Mouse (Mus musculus) G1E (cell line): ENCODE measurements around the gene Son. TPM values are rescaled to one million over a fixed set of nuclear protein-coding genes. Genes with fewer than 3 reads are reported as not detected.

Source experiments
- ATAC-seq: 2 replicates; pipeline ENCODE4 v1.8.0; 2016; ENCODE audit warnings: mild to moderate bottlenecking; ENCODE audit not compliant: insufficient number of reproducible peaks, poor library complexity, low FRiP score, severe bottlenecking; ENCODE audit errors: extremely low read depth
- DNase-seq: peaks from one replicate; pipeline ENCODE4 v3.0.0; 2012; ENCODE audit warnings: low spot score
- H3K27me3 ChIP-seq: 2 replicates; pipeline ENCODE4 v1.6.1; 2012; ENCODE audit warnings: mild to moderate bottlenecking, low read length, inconsistent platforms; ENCODE audit not compliant: insufficient read depth
- H3K36me3 ChIP-seq: replicated peaks from 2 replicates; pipeline ENCODE3; 2012; ENCODE audit warnings: mild to moderate bottlenecking, inconsistent platforms
- H3K4me1 ChIP-seq: 2 replicates; pipeline ENCODE4 v1.6.1; 2012; ENCODE audit warnings: low read depth, low read length, inconsistent platforms, mixed read lengths; ENCODE audit not compliant: insufficient read depth
- H3K4me3 ChIP-seq: 2 replicates; pipeline ENCODE4 v1.5.1; 2012; ENCODE audit warnings: low read depth, mild to moderate bottlenecking, inconsistent platforms, low read length, moderate library complexity, mixed read lengths
- H3K9me3 ChIP-seq: replicated peaks from 2 replicates; pipeline ENCODE4 v1.6.1; 2012; ENCODE audit warnings: inconsistent platforms
- CTCF ChIP-seq: IDR thresholded peaks from 2 replicates; pipeline ENCODE4 v1.5.1; 2012; ENCODE audit warnings: low read depth, low read length, inconsistent platforms, mixed read lengths
- GATA1 ChIP-seq: IDR thresholded peaks from 2 replicates; pipeline ENCODE4 v1.6.1; 2012; ENCODE audit warnings: borderline replicate concordance, low read length, inconsistent platforms, mixed read lengths
- GATA2 ChIP-seq: IDR thresholded peaks from 2 replicates; pipeline ENCODE4 v1.6.1; 2012; ENCODE audit warnings: low read depth, low read length, inconsistent platforms, borderline replicate concordance
- POLR2AphosphoS5 ChIP-seq: IDR thresholded peaks from 2 replicates; pipeline ENCODE4 v1.6.1; 2012; ENCODE audit warnings: low read depth, low read length, inconsistent platforms; ENCODE audit not compliant: insufficient replicate concordance
- TAL1 ChIP-seq: conservative IDR thresholded peaks from 2 replicates; pipeline ENCODE4 v1.6.1; 2012; ENCODE audit warnings: low read depth, low read length, inconsistent platforms, mixed read lengths
- polyA plus RNA-seq: library from polyadenylated mRNA; stranded (reverse); fragments of >175 nt; gene quantifications from 2 replicates; pipeline ENCODE4 v1.2.3, GENCODE M21; 2012
- total RNA-seq, 2 experiments: library from RNA; stranded (forward) in 1 of 2; stranded (reverse) in 1 of 2; fragments of 200-1000 nt in 1 of 2; fragments of >200 nt in 1 of 2; fragmentation: Nextera tagmentation in 1 of 2; gene quantifications; 2 replicates each; pipeline ENCODE4 v1.2.3; 2014 to 2017

Son gene
- total and polyA plus RNA-seq, 3 experiments: 43.9 to 573 (median 264) TPM

DNA sequence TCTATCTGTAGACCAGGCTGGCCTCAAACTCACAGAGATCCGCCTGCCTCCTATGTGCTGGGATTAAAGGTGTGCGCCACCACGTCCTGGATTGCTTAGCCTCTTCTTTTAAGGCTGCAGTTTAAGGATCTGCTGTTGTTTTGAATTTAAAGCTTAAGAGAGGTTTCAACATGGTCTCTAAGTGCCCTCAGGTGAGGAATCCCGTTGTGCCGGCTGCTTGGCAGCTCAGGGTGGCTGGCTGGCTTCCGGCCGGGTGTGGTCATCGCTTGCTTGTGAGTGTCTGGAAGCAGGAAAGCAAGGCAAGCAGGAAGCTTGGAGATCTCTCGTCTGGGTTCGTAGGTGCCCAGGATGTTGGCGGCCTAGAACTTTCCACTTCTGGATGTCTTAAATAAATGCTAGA, 26.3 kb upstream of the Son start:
- TF ChIP-seq TAL1 (no peak), GATA2 (no peak), POLR2AphosphoS5 (no peak), GATA1 (no peak), CTCF (no peak)
- peaks cover 74% of the 10 kb centered on the region for H3K36me3 ChIP-seq
- no peak for ATAC-seq

GRCm38 (mm10) chr16:91623074-91623473, 24.2 kb upstream of the Son start:
- H3K36me3 ChIP-seq: peaks cover 89% of the 10 kb centered on the region
- DNase-seq: no peak
- no peak for ATAC-seq
- H3K4me3 ChIP-seq: no peak overlapping the region
- no peaks in the 10 kb centered on the region for H3K27me3 ChIP-seq
- TF ChIP-seq POLR2AphosphoS5 (no peak), GATA1 (no peak), CTCF (no peak), GATA2 (no peak)
- H3K4me1 ChIP-seq: peaks cover 19% of the 10 kb centered on the region
- H3K9me3 ChIP-seq: no peaks in the 10 kb centered on the region

More for the DNA sequence above, 26.3 kb upstream of the Son start:
- DNase-seq: no peak
- no peaks in the 10 kb centered on the region for H3K9me3 ChIP-seq
- peaks cover 21% of the 10 kb centered on the region for H3K4me1 ChIP-seq
- H3K27me3 ChIP-seq: no peaks in the 10 kb centered on the region
- no peak overlapping the region for H3K4me3 ChIP-seq

DNA sequence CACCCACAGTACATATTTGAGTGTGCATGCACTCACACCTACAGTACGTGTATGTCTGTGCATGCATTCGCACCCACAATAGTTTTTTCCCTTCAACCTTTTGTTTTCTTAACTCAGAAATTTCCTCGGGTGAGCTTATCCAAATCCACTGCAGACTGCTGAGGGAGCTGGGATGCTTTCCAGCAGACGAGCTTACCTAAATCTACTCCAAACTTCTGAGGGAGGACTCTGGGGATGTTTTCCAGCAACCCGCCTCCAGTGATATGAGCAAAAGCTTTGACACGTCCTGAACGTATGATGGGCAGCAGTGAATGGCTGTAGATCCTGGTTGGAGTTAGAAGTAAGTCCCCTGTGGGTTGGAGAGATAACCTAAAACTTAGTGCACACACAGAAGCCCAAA, 19.5 kb upstream of the Son start:
- no peak for ATAC-seq
- DNase-seq: no peak
- peaks cover under 1% of the 10 kb centered on the region; the same call in 1 of the 2 replicates for H3K4me1 ChIP-seq
- H3K4me3 ChIP-seq: no peak overlapping the region
- TF ChIP-seq CTCF (no peak), TAL1 (no peak), GATA1 (no peak), GATA2 (no peak)
- no peaks in the 10 kb centered on the region for H3K9me3 ChIP-seq
- no peaks in the 10 kb centered on the region for H3K27me3 ChIP-seq
- peaks cover 97% of the 10 kb centered on the region for H3K36me3 ChIP-seq

- no peak for DNase-seq
- H3K27me3 ChIP-seq: no peaks in the 10 kb centered on the region
- no peak for ATAC-seq
- H3K4me1 ChIP-seq: peaks cover 3% of the 10 kb centered on the region; the same call in 1 of the 2 replicates
- peaks cover 96% of the 10 kb centered on the region for H3K36me3 ChIP-seq
- no peak overlapping the region for H3K4me3 ChIP-seq
- TF ChIP-seq CTCF: no peak
- no peak for TF ChIP-seq GATA1
- TF ChIP-seq TAL1: no peak
- no peak for TF ChIP-seq POLR2AphosphoS5
- TF ChIP-seq GATA2: no peak
- H3K9me3 ChIP-seq: no peaks in the 10 kb centered on the region
These were observed 18.6 kb upstream of the Son start for GRCm38 (mm10) chr16:91628673-91629072.

- H3K4me3 ChIP-seq: peak overlapping the region; percentile 0; the same call in 1 of the 2 replicates
- no peak for ATAC-seq
- no peak for TF ChIP-seq POLR2AphosphoS5
- no peak for TF ChIP-seq GATA1
- no peak for TF ChIP-seq TAL1
- TF ChIP-seq CTCF: no peak
- no peak for TF ChIP-seq GATA2
- H3K36me3 ChIP-seq: peaks cover 91% of the 10 kb centered on the region
- H3K9me3 ChIP-seq: no peaks in the 10 kb centered on the region
- DNase-seq: no peak
- peaks cover 3% of the 10 kb centered on the region; the same call in 1 of the 2 replicates for H3K4me1 ChIP-seq
- no peaks in the 10 kb centered on the region for H3K27me3 ChIP-seq
These were observed 17.6 kb upstream of the Son start for GRCm38 (mm10) chr16:91629749-91630148.

DNA sequence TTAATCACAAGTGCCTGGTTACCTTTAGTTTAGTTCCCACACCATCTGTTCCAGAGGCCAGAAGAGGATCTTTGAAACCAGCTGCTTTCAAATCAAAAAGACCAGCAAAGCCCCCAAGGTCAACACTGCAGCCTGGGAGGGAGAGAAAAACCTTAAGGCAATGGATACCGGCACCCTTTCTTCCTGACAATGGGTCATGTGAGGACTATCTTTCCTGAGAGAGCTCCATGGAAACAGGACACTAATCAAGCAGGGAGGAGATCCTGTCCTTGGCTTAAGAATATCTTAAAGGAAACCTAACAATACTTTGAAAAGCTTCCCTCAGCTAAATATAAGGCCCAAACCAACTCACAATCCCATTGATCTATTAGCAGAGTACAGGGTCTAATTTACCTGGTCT, 16.7 kb upstream of the Son start:
- H3K9me3 ChIP-seq: no peaks in the 10 kb centered on the region
- no peak overlapping the region for H3K4me3 ChIP-seq
- no peak for DNase-seq
- ATAC-seq: no peak
- TF ChIP-seq GATA2 (no peak), POLR2AphosphoS5 (no peak)
- peaks cover 8% of the 10 kb centered on the region; the same call in 1 of the 2 replicates for H3K4me1 ChIP-seq
- no peaks in the 10 kb centered on the region for H3K27me3 ChIP-seq
- H3K36me3 ChIP-seq: peaks cover 91% of the 10 kb centered on the region

GRCm38 (mm10) chr16:91632439-91632838, 14.9 kb upstream of the Son start:
- TF ChIP-seq GATA1 (no peak), TAL1 (no peak), GATA2 (no peak), POLR2AphosphoS5 (no peak), CTCF (no peak)
- DNase-seq (no peak), ATAC-seq (no peak)
- Histone ChIP-seq H3K9me3 (no peaks in the 10 kb centered on the region), H3K36me3 (peaks cover 92% of the 10 kb centered on the region), H3K4me3 (no peak overlapping the region), H3K4me1 (peaks cover 16% of the 10 kb centered on the region), H3K27me3 (no peaks in the 10 kb centered on the region)
